Mouse (Mus musculus) liver, postnatal 0 days (tissue): ENCODE data around the gene Higd2a. TPM values are rescaled to one million over a fixed set of nuclear protein-coding genes. Genes with fewer than 3 reads are reported as not detected.

Experiments used
- ATAC-seq: fragments of 200-750 bp; cut with Nextera tagmentation; 2 replicates; pipeline ENCODE4 v1.8.0; 2017; ENCODE audit warnings: mild to moderate bottlenecking, moderate library complexity
- DNase-seq: peaks from one replicate; pipeline ENCODE4 v3.0.0-alpha.2; 2016
- H3K27ac ChIP-seq: fragments of 300-500 bp; sonication (generic); 2 replicates; pipeline ENCODE4 v1.5.1; 2014; ENCODE audit warnings: antibody characterized with exemption, moderate library complexity, mild to moderate bottlenecking, low read depth
- H3K27me3 ChIP-seq: fragments of 300-500 bp; sonication (generic); 2 replicates; pipeline ENCODE4 v1.6.1; 2014; ENCODE audit warnings: low read length, control low read depth, mixed read lengths; ENCODE audit not compliant: insufficient read depth
- H3K36me3 ChIP-seq: fragments of 300-500 bp; sonication (generic); replicated peaks from 2 replicates; pipeline ENCODE4 v1.6.1; 2014; ENCODE audit warnings: mild to moderate bottlenecking, control low read depth, low read length, moderate library complexity, mixed read lengths; ENCODE audit not compliant: insufficient read depth
- H3K4me1 ChIP-seq: fragments of 300-500 bp; sonication (generic); 2 replicates; pipeline ENCODE4 v1.6.1; 2014; ENCODE audit warnings: antibody characterized with exemption, mild to moderate bottlenecking, control low read depth; ENCODE audit not compliant: insufficient read depth
- H3K4me2 ChIP-seq: fragments of 300-500 bp; sonication (generic); 2 replicates; pipeline ENCODE4 v1.6.1; 2014; ENCODE audit warnings: low read depth, mild to moderate bottlenecking, low read length, moderate library complexity, mixed read lengths
- H3K4me3 ChIP-seq: fragments of 300-500 bp; sonication (generic); 2 replicates; pipeline ENCODE4 v1.5.1; 2014; ENCODE audit warnings: low read depth, low read length
- H3K9ac ChIP-seq: fragments of 300-500 bp; sonication (generic); replicated peaks from 2 replicates; pipeline ENCODE4 v1.6.1; 2014; ENCODE audit warnings: mild to moderate bottlenecking, moderate library complexity
- H3K9me3 ChIP-seq: fragments of 300-500 bp; sonication (generic); 2 replicates; pipeline ENCODE4 v1.6.1; 2016; ENCODE audit warnings: mild to moderate bottlenecking, control low read depth, low read length, mixed read lengths
- CTCF ChIP-seq: sonication (generic); IDR thresholded peaks from 2 replicates; pipeline ENCODE4 v1.5.1; 2016; ENCODE audit warnings: antibody characterized with exemption, low read depth
- EP300 ChIP-seq: IDR thresholded peaks from 2 replicates; pipeline ENCODE4 v1.6.1; 2016; ENCODE audit warnings: antibody characterized with exemption, low read depth, mild to moderate bottlenecking
- WGBS: fragments of 180-500 bp; shearing (Covaris S2); extraction: QIAGEN DNeasy Blood & Tissue Kit; methylation state at CpG from one replicate; pipeline ENCODE4 v1.1.7; 2014; ENCODE audit not compliant: insufficient replicate concordance; 5-methylcytosine and 5-hydroxymethylcytosine counted together
- polyA plus RNA-seq: library from polyadenylated mRNA; unstranded; fragments of >200 nt; fragmentation: Nextera tagmentation; extraction: Ambion mirVana; gene quantifications from 2 replicates; pipeline ENCODE4 v1.2.1, GENCODE M21; 2015

The Higd2a gene
- polyA plus RNA-seq, 1 experiment from 2014 or later, result 169 TPM

DNA sequence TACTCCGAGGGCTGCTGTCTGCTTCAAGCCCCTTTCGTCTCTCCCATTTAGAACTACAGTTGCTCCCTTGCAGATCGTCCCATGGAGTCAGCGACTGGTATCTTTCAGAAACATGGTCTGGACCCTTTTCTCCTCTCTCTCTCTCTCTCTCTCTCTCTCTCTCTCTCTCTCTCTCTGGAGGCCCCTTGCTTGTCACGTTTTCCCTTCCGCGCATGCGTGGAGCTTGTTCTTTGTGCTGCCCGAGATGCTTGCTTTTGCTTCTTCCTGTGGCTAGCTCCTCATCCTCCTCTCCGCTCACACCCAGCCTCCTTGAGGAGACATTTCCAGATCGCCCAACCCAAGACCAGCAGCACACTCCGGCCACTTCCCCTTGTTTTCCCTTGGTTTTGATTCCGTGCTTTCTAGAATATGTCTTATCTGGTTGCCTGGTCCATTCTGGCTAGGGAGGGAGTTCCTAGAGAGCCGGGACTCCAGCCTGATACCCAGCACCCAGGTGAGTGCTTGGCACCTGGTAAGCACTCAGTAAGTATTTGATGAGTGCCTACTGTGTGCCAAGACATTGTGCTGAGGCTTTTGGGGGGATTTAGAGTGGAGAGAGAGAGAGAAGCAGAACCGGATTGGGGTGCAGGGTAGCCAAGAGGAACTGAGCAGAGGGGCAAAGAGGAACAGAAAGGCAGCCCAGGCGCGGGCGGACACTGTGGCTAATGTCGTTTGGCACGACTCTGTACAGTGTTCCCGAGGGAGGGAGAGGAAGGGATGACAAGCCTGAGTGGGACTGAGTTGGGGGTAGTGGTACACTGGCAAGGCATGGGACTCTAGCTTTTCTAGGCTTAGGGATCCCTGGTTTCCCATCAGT, 12.1 kb upstream of the Higd2a start:
- ATAC-seq, result no peak
- no peak for TF ChIP-seq EP300
- TF ChIP-seq CTCF, result no peak
- H3K9me3 ChIP-seq, result no peaks in the 10 kb centered on the region
- 56% methylated on average over 21 of the region's 21 CpGs for WGBS
- H3K27ac ChIP-seq, result peak overlapping the region; percentile 52; the same call in 1 of the 2 replicates
- H3K4me3 ChIP-seq, result no peak overlapping the region
- 0 out of 2 replicates have a peak overlapping the region, but pooled peaks have one; percentile 0 for H3K9ac ChIP-seq
- H3K27me3 ChIP-seq, result no peaks in the 10 kb centered on the region
- H3K4me1 ChIP-seq, result peaks cover 19% of the 10 kb centered on the region
- DNase-seq, result peak; percentile 49
- H3K36me3 ChIP-seq, result peaks cover 3% of the 10 kb centered on the region; the same call in 1 of the 2 replicates
- peak overlapping the region; percentile 38; the same call in 1 of the 2 replicates for H3K4me2 ChIP-seq

- Histone ChIP-seq H3K9me3 (no peaks in the 10 kb centered on the region), H3K4me3 (no peak overlapping the region), H3K4me1 (peaks cover 16% of the 10 kb centered on the region), H3K4me2 (no peak overlapping the region), H3K9ac (no peak overlapping the region), H3K36me3 (peaks cover 22% of the 10 kb centered on the region), H3K27ac (no peak overlapping the region), H3K27me3 (no peaks in the 10 kb centered on the region)
- ATAC-seq (no peak), DNase-seq (no peak)
- no peak for TF ChIP-seq CTCF
- no peak for TF ChIP-seq EP300
- 68% methylated on average over 2 of the region's 2 CpGs for WGBS
Measured at GRCm38 (mm10) chr13:54581385-54581784, 8.6 kb upstream of the Higd2a start.

- Histone ChIP-seq H3K36me3 (peaks cover 22% of the 10 kb centered on the region), H3K27ac (peak overlapping the region; percentile 61), H3K27me3 (no peaks in the 10 kb centered on the region), H3K4me2 (no peak overlapping the region), H3K4me3 (no peak overlapping the region), H3K9ac (no peak overlapping the region), H3K9me3 (no peaks in the 10 kb centered on the region), H3K4me1 (peaks cover 16% of the 10 kb centered on the region)
- WGBS, result 60% methylated on average over 10 of the region's 10 CpGs
- TF ChIP-seq CTCF (no peak), EP300 (no peak)
- DNase-seq (no peak), ATAC-seq (peak; percentile 66)
Measured at GRCm38 (mm10) chr13:54582126-54582525, 7.9 kb upstream of the Higd2a start.

DNA sequence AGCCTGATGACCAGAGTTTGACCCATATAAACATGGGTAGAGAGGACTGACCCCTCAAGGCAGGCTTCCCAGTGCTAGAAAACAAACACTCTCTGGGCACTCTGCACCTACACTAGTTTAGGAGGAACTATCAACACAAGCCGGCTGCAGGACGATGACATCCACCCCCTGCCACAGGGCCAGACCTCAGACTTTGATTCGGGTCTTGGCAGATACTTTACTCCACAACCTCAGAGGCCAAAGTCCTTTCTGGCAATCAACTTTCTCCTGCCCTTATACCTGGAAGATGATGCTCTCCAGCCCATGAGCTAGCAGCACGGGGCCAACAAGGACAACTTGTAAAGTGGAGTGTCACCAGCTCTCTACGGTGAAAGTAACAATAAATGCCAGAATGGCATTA, 7.1 kb upstream of the Higd2a start:
- DNase-seq (no peak), ATAC-seq (peak; percentile 72)
- Histone ChIP-seq H3K27ac (peak overlapping the region; percentile 61), H3K4me3 (no peak overlapping the region), H3K27me3 (no peaks in the 10 kb centered on the region), H3K4me1 (peaks cover 15% of the 10 kb centered on the region), H3K9me3 (no peaks in the 10 kb centered on the region), H3K4me2 (no peak overlapping the region), H3K36me3 (peaks cover 22% of the 10 kb centered on the region), H3K9ac (no peak overlapping the region)
- no peak for TF ChIP-seq EP300
- no peak for TF ChIP-seq CTCF
- WGBS, result 83% methylated on average over 5 of the region's 5 CpGs

DNA sequence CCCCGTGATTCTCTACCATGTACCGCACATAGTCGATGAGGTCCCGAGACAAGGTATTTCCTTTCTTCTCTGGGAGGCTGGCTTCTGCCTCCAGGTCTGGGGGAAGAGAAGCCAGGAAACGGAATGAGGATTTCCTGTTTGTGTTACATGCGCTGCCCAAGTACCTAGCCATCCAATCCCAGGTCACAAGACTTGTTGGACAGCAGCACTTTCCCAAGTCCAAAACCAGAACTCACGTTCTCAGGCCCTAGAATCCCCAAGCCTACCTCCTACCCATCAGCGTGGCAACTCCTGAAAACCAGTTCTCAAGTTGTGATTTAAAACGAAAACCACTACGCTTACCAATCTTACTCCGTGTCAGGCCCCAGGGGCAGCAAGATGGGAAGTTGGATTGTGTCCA, 4.2 kb upstream of the Higd2a start:
- H3K4me2 ChIP-seq, result no peak overlapping the region
- no peak overlapping the region for H3K9ac ChIP-seq
- no peaks in the 10 kb centered on the region for H3K27me3 ChIP-seq
- TF ChIP-seq CTCF, result no peak
- TF ChIP-seq EP300, result no peak
- no peak overlapping the region for H3K27ac ChIP-seq
- peaks cover 25% of the 10 kb centered on the region for H3K36me3 ChIP-seq
- 79% methylated on average over 11 of the region's 11 CpGs for WGBS
- peaks cover 8% of the 10 kb centered on the region for H3K4me1 ChIP-seq
- H3K4me3 ChIP-seq, result no peak overlapping the region
- ATAC-seq (no peak), DNase-seq (no peak)
- no peaks in the 10 kb centered on the region for H3K9me3 ChIP-seq

- no peaks in the 10 kb centered on the region for H3K27me3 ChIP-seq
- no peak for DNase-seq
- H3K9me3 ChIP-seq, result no peaks in the 10 kb centered on the region
- TF ChIP-seq CTCF, result no peak
- TF ChIP-seq EP300, result no peak
- H3K4me1 ChIP-seq, result peaks cover 7% of the 10 kb centered on the region
- peak overlapping the region; percentile 85 for H3K4me3 ChIP-seq
- peak overlapping the region; percentile 84 for H3K9ac ChIP-seq
- under 1% methylated on average over 24 of the region's 24 CpGs for WGBS
- peak; percentile 16 for ATAC-seq
- H3K27ac ChIP-seq, result peak overlapping the region; percentile 74
- peaks cover 18% of the 10 kb centered on the region for H3K36me3 ChIP-seq
- H3K4me2 ChIP-seq, result peak overlapping the region; percentile 97
Measured at GRCm38 (mm10) chr13:54589414-54589995, 502 bp upstream of the Higd2a start.
